Mouse (Mus musculus): ENCODE data around the gene Greb1.

Greb1 gene

DNA sequence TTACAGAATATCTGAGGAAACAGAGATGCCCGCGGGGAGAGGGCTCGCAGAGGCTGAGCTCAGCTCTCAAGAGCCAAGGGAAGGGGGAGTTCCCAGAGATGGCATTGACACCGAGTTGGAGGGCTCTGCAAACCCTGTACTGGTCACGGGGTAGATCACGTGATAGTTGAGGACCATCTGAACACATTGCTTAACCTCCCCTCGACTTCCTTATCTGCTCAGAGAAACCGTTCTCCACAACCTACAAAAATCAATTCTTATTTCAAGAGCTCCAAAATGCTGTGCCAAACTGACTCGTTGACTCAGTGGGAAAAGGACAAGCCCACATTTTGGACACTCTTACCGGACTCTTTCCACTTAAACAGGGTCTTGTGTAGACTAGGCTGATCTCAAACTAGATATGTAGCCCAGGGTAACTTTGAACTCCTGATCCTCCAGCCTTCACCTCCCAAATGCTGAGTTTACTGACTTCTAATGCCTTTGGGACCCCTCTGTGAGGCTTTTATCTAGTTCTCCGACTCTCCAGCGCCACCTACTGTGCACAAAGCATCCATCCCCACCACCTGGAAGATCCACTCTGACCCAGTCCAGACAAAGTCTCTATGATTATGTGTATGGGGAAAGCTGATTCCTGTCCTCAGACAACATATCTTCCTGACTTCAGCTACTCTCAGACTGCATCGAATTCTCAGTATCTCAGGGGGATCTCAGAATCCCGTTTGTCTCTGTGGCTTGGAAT lies 166.4 kb downstream of the Greb1 start:
- peak in 1 of 2 experiments; percentile 39 for DNase-seq (ENCODE audit: low spot score in 2 of 2)

DNA sequence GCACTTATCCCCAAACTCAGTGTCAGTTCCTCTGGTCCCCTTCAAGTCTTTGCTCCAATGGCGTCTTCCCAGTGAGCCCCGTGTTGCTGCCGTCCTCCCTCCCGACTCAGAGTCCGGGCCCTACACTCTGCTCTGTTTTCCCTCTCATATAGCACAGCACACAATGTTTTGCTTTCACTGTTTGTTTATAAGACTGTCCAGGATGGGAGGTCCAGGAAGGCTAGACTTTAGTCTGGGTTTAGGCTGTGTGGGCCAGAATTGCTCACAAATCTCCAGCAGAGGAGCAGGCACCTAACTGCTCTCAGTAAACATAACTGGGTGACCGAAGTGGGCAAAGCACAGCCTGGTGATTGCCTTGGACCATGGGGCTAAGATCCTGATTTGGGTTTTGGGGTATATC lies 167.5 kb downstream of the Greb1 start:
- no peak for DNase-seq (ENCODE audit: low spot score in 2 of 2)

DNA sequence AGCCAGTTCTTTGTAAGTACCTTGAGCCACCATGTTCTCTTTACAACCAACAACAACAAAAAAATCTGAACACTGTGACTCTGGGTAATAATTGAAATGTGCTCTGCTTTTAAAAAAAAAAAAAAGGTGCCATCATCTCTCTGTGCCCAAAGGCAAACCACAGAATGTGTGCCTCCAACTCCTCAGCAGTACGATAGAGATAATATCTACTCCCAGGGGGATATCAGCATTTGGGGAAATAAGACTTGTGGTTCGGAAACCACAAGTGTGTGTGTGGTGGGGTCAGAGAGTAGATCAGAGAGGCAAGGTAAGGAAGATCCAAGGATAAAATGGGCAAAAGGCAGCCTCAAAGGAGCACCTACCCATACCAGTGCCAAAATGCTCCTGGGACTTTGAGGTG lies 169.3 kb downstream of the Greb1 start:
- no peak for DNase-seq (ENCODE audit: low spot score in 2 of 2)

DNA sequence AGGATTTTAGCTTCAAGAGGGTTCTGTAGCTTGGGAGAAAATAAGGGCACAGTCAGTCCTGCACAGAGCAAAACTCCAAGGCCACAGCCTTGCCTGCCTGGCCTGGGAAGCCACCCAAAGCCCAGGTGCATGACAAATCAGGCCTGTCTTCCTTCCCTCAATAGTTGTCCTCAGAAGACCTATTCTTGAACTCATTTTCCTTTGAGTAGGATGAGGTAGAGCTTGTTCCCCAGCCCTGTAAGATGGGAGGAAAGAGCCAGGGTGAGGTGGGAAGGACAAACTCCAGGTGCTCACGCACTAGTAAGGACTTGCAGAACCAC lies 169.9 kb downstream of the Greb1 start:
- no peak for DNase-seq (ENCODE audit: low spot score in 2 of 2)

DNA sequence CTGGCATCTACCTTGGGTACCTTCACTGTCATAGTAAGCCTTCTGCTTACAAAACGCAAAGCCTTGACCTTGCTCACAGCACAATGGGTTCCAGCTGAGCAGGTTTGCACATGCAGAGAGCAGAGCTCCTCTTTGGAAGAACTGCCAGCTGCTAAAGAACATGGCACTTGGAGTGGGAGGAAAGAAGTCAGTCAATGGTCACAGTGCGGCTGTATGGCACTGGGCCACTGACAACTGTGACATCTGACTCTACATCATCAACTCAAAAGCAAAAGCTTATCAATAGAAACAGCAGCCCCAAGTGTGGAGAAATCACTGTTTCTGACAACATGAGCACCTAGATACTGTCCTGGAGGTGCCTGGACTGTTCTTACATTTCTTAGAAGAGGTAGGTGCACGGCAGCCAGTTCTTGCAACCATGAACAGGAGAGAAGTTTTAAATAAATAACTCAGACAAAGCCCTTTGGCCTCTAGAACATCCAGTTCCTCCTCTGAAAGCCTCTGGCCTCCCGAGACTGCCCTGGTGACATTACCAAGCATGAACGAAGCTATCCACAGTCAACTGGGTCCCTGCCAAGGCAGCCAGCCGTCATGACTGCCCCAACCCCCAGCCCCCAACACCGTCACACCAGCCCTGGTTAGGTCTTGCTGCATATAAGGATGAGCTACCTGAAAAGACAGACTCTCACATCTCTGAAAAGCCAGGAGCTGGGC lies 170.4 kb downstream of the Greb1 start:
- DNase-seq (ENCODE audit: low spot score in 2 of 2) = no peak
